Mouse (Mus musculus) midbrain, embryonic 11.5 days (tissue): ENCODE results near the gene Rras. TPM values are rescaled to one million over a fixed set of nuclear protein-coding genes. Genes with fewer than 3 reads are reported as not detected.
A peak's percentile ranks its signal among the peaks of the same experiment; 100 is the strongest.

ENCODE experiments used
- ATAC-seq: fragments of 200-750 bp; cut with Nextera tagmentation; 2 replicates; pipeline ENCODE4 v1.8.0; 2017; ENCODE audit warnings: moderate TSS enrichment, moderate library complexity; ENCODE audit not compliant: low FRiP score
- DNase-seq: peaks from one replicate; pipeline ENCODE4 v3.0.0; 2015; ENCODE audit warnings: low spot score; ENCODE audit errors: missing footprints
- H3K27ac ChIP-seq: fragments of 300-500 bp; sonication (generic); 2 replicates; pipeline ENCODE4 v1.5.1; 2014; ENCODE audit warnings: low read depth, low read length
- H3K27me3 ChIP-seq: fragments of 300-500 bp; sonication (generic); 2 replicates; pipeline ENCODE4 v1.6.1; 2014; ENCODE audit warnings: mild to moderate bottlenecking, low read length, moderate library complexity, mixed read lengths; ENCODE audit not compliant: control insufficient read depth, insufficient read depth
- H3K36me3 ChIP-seq: fragments of 300-500 bp; sonication (generic); 2 replicates; pipeline ENCODE4 v1.6.1; 2014; ENCODE audit warnings: mild to moderate bottlenecking, low read length, moderate library complexity, mixed read lengths; ENCODE audit not compliant: control insufficient read depth, insufficient read depth
- H3K4me1 ChIP-seq: fragments of 300-500 bp; sonication (generic); 2 replicates; pipeline ENCODE4 v1.6.1; 2014; ENCODE audit warnings: low read length; ENCODE audit not compliant: control insufficient read depth, insufficient read depth
- H3K4me2 ChIP-seq: fragments of 300-500 bp; sonication (generic); 2 replicates; pipeline ENCODE4 v1.6.1; 2014; ENCODE audit warnings: mild to moderate bottlenecking, moderate library complexity
- H3K4me3 ChIP-seq: fragments of 300-500 bp; sonication (generic); 2 replicates; pipeline ENCODE4 v1.5.1; 2014; ENCODE audit warnings: low read depth, low read length
- H3K9ac ChIP-seq: fragments of 300-500 bp; sonication (generic); 2 replicates; pipeline ENCODE4 v1.6.1; 2014; ENCODE audit warnings: low read length
- H3K9me3 ChIP-seq: fragments of 300-500 bp; sonication (generic); 2 replicates; pipeline ENCODE4 v1.6.1; 2016; ENCODE audit warnings: low read length; ENCODE audit not compliant: control insufficient read depth
- WGBS: fragments of 180-500 bp; shearing (Covaris S2); extraction: QIAGEN DNeasy Blood & Tissue Kit; methylation state at CpG from one replicate; pipeline ENCODE4 v1.1.7; 2014; 5-methylcytosine and 5-hydroxymethylcytosine counted together
- polyA plus RNA-seq: library from polyadenylated mRNA; unstranded; fragments of >200 nt; fragmentation: Nextera tagmentation; extraction: Ambion mirVana; gene quantifications from 2 replicates; pipeline ENCODE4 v1.2.1, GENCODE M21; 2014

The Rras gene
- polyA plus RNA-seq, 1 experiment from 2014 or later = 22.2 TPM

DNA sequence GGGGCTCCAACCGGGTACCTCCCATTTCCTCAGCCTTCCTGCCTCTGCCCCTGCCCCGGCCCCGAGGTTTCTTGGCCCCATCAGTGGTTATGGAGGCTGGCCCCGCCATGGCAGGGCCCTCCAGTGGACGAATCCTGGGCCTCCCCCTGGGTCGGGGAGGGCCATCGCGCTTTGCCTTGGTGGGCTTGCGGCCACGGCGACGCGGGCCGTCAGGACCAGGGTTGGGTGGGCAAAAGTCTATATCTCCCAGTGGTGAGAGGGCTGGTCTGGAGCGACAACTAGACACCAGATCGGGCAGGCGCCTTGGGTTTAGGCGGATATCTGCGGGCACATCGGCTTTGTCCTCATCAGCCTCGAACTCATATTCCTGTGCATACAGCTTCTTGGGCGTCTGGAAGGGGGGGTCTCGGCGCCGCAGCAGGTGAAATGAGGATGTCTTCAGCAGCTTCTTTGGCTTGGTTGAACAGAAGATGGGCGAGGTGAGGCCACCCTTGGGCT, 29.1 kb downstream of the Rras start:
- H3K36me3 ChIP-seq = peaks cover 63% of the 10 kb centered on the region
- no peaks in the 10 kb centered on the region for H3K9me3 ChIP-seq
- H3K9ac ChIP-seq = no peak overlapping the region
- H3K4me2 ChIP-seq = no peak overlapping the region
- WGBS = 95% methylated on average over 26 of the region's 26 CpGs
- no peak overlapping the region for H3K4me3 ChIP-seq
- ATAC-seq = no peak
- no peak overlapping the region for H3K27ac ChIP-seq
- H3K27me3 ChIP-seq = no peaks in the 10 kb centered on the region
- no peak for DNase-seq
- peaks cover 12% of the 10 kb centered on the region for H3K4me1 ChIP-seq

- H3K9me3 ChIP-seq = no peaks in the 10 kb centered on the region
- ATAC-seq (no peak), DNase-seq (no peak)
- 98% methylated on average over 14 of the region's 14 CpGs for WGBS
- H3K9ac ChIP-seq = no peak overlapping the region
- no peak overlapping the region for H3K4me2 ChIP-seq
- peaks cover 12% of the 10 kb centered on the region for H3K4me1 ChIP-seq
- H3K27me3 ChIP-seq = no peaks in the 10 kb centered on the region
- no peak overlapping the region for H3K4me3 ChIP-seq
- no peak overlapping the region for H3K27ac ChIP-seq
- H3K36me3 ChIP-seq = peaks cover 60% of the 10 kb centered on the region
These were observed 29.7 kb downstream of the Rras start for GRCm38 (mm10) chr7:45047491-45047890.

- Histone ChIP-seq H3K4me3 (no peak overlapping the region), H3K4me2 (no peak overlapping the region), H3K27me3 (no peaks in the 10 kb centered on the region), H3K36me3 (peaks cover 59% of the 10 kb centered on the region), H3K9ac (no peak overlapping the region), H3K27ac (no peak overlapping the region), H3K4me1 (peaks cover 12% of the 10 kb centered on the region), H3K9me3 (no peaks in the 10 kb centered on the region)
- ATAC-seq = no peak
- DNase-seq = no peak
- 94% methylated on average over 37 of the region's 38 CpGs for WGBS
These were observed 30.5 kb downstream of the Rras start for GRCm38 (mm10) chr7:45048001-45048890.

DNA sequence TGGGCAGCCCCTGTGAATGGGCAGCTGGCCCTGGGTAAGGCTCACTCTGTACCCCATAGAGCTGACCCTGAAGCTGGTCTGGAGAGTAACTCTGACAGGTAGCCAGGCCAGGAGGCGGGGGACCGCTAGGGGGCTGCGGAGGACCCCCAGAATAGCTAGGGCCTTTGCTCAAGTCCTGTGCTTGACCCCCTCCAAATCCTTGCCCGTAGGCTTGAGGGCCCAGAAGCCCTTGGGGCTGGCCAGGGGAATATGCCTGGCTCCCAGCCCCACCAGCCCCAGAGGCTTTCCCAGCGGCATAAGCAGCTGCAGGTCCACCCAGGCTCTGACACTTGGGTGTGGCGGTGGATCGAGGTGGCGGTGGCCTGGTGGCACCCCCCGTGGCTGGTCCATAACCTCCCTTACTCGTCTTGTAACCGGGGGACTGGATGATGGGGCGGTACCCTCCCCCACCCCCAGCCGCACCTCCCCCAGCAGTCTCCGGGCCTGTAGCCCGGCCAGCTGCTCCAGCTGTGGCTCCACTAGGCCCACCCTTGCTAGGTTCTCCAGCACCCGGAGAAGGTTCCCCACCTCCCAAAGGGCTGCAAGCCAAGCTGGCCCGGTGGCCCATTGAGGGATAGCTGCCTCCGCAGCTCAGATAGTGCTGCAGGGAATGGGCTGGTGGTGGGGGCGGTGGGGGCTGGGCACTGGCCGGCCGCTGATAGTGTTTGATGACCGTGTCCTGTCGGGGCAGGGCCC, 31.3 kb downstream of the Rras start:
- ATAC-seq = no peak
- H3K4me3 ChIP-seq = no peak overlapping the region
- H3K4me2 ChIP-seq = no peak overlapping the region
- 95% methylated on average over 22 of the region's 23 CpGs for WGBS
- H3K36me3 ChIP-seq = peaks cover 55% of the 10 kb centered on the region
- DNase-seq = no peak
- peaks cover 17% of the 10 kb centered on the region for H3K4me1 ChIP-seq
- no peaks in the 10 kb centered on the region for H3K27me3 ChIP-seq
- H3K9me3 ChIP-seq = no peaks in the 10 kb centered on the region
- H3K9ac ChIP-seq = no peak overlapping the region
- H3K27ac ChIP-seq = no peak overlapping the region

GRCm38 (mm10) chr7:45050945-45051600, 33.3 kb downstream of the Rras start:
- H3K4me1 ChIP-seq = peaks cover 17% of the 10 kb centered on the region
- no peaks in the 10 kb centered on the region for H3K9me3 ChIP-seq
- peak overlapping the region; percentile 99; the same call in 1 of the 2 replicates for H3K27ac ChIP-seq
- WGBS = 3% methylated on average over 16 of the region's 16 CpGs
- H3K4me2 ChIP-seq = peak overlapping the region; percentile 87
- H3K36me3 ChIP-seq = peaks cover 40% of the 10 kb centered on the region
- H3K27me3 ChIP-seq = no peaks in the 10 kb centered on the region
- ATAC-seq (peak; percentile 59), DNase-seq (peak; percentile 96)
- H3K9ac ChIP-seq = peak overlapping the region; percentile 95
- peak overlapping the region; percentile 92 for H3K4me3 ChIP-seq

GRCm38 (mm10) chr7:45051601-45051974, 33.8 kb downstream of the Rras start:
- Histone ChIP-seq H3K4me1 (peaks cover 17% of the 10 kb centered on the region), H3K9me3 (no peaks in the 10 kb centered on the region), H3K9ac (peak overlapping the region; percentile 95), H3K27me3 (no peaks in the 10 kb centered on the region), H3K36me3 (peaks cover 35% of the 10 kb centered on the region), H3K4me3 (peak overlapping the region; percentile 92), H3K27ac (peak overlapping the region; percentile 99; the same call in 1 of the 2 replicates), H3K4me2 (peak overlapping the region; percentile 87)
- 3% methylated on average over 13 of the region's 13 CpGs for WGBS
- ATAC-seq (no peak), DNase-seq (peak; percentile 88)

GRCm38 (mm10) chr7:45052181-45052861, 34.6 kb downstream of the Rras start:
- ATAC-seq (0 out of 2 replicates have a peak, but pooled peaks have one; percentile 2), DNase-seq (peak; percentile 97)
- no peaks in the 10 kb centered on the region for H3K9me3 ChIP-seq
- WGBS = under 1% methylated on average over 38 of the region's 38 CpGs
- H3K36me3 ChIP-seq = peaks cover 28% of the 10 kb centered on the region
- H3K9ac ChIP-seq = peak overlapping the region; percentile 95
- peaks cover 17% of the 10 kb centered on the region for H3K4me1 ChIP-seq
- H3K27ac ChIP-seq = peak overlapping the region; percentile 99
- H3K4me3 ChIP-seq = peak overlapping the region; percentile 92
- no peaks in the 10 kb centered on the region for H3K27me3 ChIP-seq
- peak overlapping the region; percentile 87 for H3K4me2 ChIP-seq

GRCm38 (mm10) chr7:45052862-45053116, 35.0 kb downstream of the Rras start, which contains the start of gene Prr12:
TSS of gene Prr12 (minus strand) at chr7:45052881.
- peaks cover 17% of the 10 kb centered on the region for H3K4me1 ChIP-seq
- peak within 1 kb of the TSS; percentile 99 for H3K27ac ChIP-seq
- ATAC-seq (no peak), DNase-seq (no peak)
- peak within 1 kb of the TSS; percentile 92 for H3K4me3 ChIP-seq
- H3K4me2 ChIP-seq = peak within 1 kb of the TSS; percentile 87
- peaks cover 23% of the 10 kb centered on the region for H3K36me3 ChIP-seq
- WGBS = 0% methylated on average over 4 of the region's 18 CpGs
- H3K27me3 ChIP-seq = no peaks in the 10 kb centered on the region
- no peaks in the 10 kb centered on the region for H3K9me3 ChIP-seq
- peak within 1 kb of the TSS; percentile 95 for H3K9ac ChIP-seq
